9 mouse cellular contexts compared by ENCODE assay signal in genomic region chr13:56003724-56004393, GRCm38 (mm10).
DNase-seq lines count a peak whose midpoint lies in the region; ATAC-seq lines count a peak whose summit lies in the region.
"Had no signal": no experiment of that assay in that cellular context is flagged by ENCODE, and none has a peak within 500 bp of the region (broad histone marks: within the 10 kb centered on the region; RNA-seq: fewer than 3 reads in every experiment).

No protein-coding gene starts in this region.

- H3K4me3 ChIP-seq in forebrain, embryonic 13.5 days, result no peak overlapping the region

- peak; percentile 80 for ATAC-seq in megakaryocyte, adult 5-6 weeks (ENCODE audit: poor library complexity, severe bottlenecking)
- ATAC-seq in forebrain, embryonic 13.5 days, result no peak

- DNase-seq in right cerebral cortex, adult 2 months (ENCODE audit: low spot score in 2 of 2), result peak; percentile 62 to 69
- no peak for DNase-seq in right cerebral cortex, postnatal 14 days
- DNase-seq in cerebellum, adult 9-11 months, result peak; percentile 57
- peak; percentile 27 for DNase-seq in gonadal fat pad, adult 2 months (ENCODE audit: low read depth)
- DNase-seq in layer of hippocampus, adult 9-10 months (ENCODE audit: low spot score), result peak; percentile 36
- DNase-seq in thymus, postnatal 0 days (ENCODE audit: low spot score), result no peak

- no peaks in the 10 kb centered on the region for H3K27me3 ChIP-seq in forebrain, embryonic 13.5 days

- H3K9ac ChIP-seq in forebrain, embryonic 13.5 days, result no peak overlapping the region
- H3K9ac ChIP-seq: liver, embryonic 14.5 days had no signal

- H3K4me1 ChIP-seq in forebrain, embryonic 13.5 days, result no peaks in the 10 kb centered on the region

- H3K4me2 ChIP-seq in forebrain, embryonic 13.5 days, result no peak overlapping the region

- 82% methylated on average over 18 of the region's 18 CpGs for WGBS in forebrain, embryonic 13.5 days

- H3K9me3 ChIP-seq in forebrain, embryonic 13.5 days (replicated peaks), result no peaks in the 10 kb centered on the region

- H3K36me3 ChIP-seq in forebrain, embryonic 13.5 days (ENCODE audit: poor library complexity, severe bottlenecking), result no peaks in the 10 kb centered on the region

- H3K27ac ChIP-seq in forebrain, embryonic 13.5 days, result no peak overlapping the region
- H3K27ac ChIP-seq: liver, embryonic 14.5 days had no signal

Comparison
In these comparisons a context has a peak if more than half of its experiments do, and no peak if none do; other contexts are left out.
1. DNase-seq: peak in right cerebral cortex, adult 2 months (2 of 2), cerebellum, adult 9-11 months (single experiment), gonadal fat pad, adult 2 months (single experiment) and layer of hippocampus, adult 9-10 months (single experiment); none in right cerebral cortex, postnatal 14 days (single experiment) and thymus, postnatal 0 days (single experiment).